In the genomic region with DNA sequence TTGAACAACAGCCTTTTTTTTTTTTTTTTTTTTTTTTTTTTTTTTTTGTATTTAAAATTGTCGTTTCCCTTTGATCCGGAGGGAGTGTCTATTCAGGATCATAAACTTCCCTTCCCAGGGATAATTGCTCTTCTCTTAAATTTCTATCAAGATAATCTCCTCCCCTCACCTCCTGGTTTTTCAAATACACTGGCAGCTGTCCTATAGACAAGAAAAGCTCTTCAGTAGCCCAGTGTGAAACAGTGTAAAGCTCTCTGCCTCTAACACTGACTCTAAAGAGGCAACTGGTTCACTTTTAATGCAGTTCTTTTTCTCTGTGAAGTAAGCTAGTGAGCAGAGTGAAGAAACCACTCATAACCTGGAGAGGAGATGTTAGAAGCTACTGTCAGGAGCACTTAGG, we compare ENCODE assay signal across 23 mouse cellular contexts.
"Had no signal": no experiment of that assay in that cellular context is flagged by ENCODE, and none has a peak within 500 bp of the region (broad histone marks: within the 10 kb centered on the region; RNA-seq: fewer than 3 reads in every experiment).

No protein-coding gene starts in this region.

- H3K9ac ChIP-seq: heart, embryonic 13.5 days; heart, embryonic 15.5 days; hindbrain, embryonic 13.5 days; hindbrain, embryonic 15.5 days; limb, embryonic 13.5 days; limb, embryonic 15.5 days; liver, embryonic 12.5 days; liver, embryonic 14.5 days had no signal

- ATAC-seq: hindbrain, postnatal 0 days; intestine, embryonic 16.5 days; liver, embryonic 12.5 days had no signal

- H3K36me3 ChIP-seq: heart, embryonic 13.5 days; heart, embryonic 15.5 days; hindbrain, embryonic 13.5 days; hindbrain, embryonic 15.5 days; limb, embryonic 13.5 days; limb, embryonic 15.5 days; liver, embryonic 12.5 days had no signal

- H3K27ac ChIP-seq: heart, adult 2 months; heart, embryonic 13.5 days; heart, embryonic 15.5 days; hindbrain, embryonic 13.5 days; hindbrain, embryonic 15.5 days; hindbrain, postnatal 0 days; limb, embryonic 13.5 days; limb, embryonic 15.5 days; liver, embryonic 12.5 days; liver, embryonic 14.5 days had no signal

- H3K27me3 ChIP-seq: heart, embryonic 13.5 days; heart, embryonic 15.5 days; hindbrain, embryonic 13.5 days; hindbrain, embryonic 15.5 days; limb, embryonic 13.5 days; limb, embryonic 15.5 days; liver, embryonic 12.5 days had no signal

- H3K4me1 ChIP-seq: heart, embryonic 13.5 days; heart, embryonic 15.5 days; hindbrain, embryonic 13.5 days; hindbrain, embryonic 15.5 days; limb, embryonic 13.5 days; limb, embryonic 15.5 days; liver, embryonic 12.5 days had no signal

- H3K9me3 ChIP-seq: heart, embryonic 13.5 days; heart, embryonic 15.5 days; hindbrain, embryonic 13.5 days; hindbrain, embryonic 15.5 days; limb, embryonic 13.5 days; limb, embryonic 15.5 days; liver, embryonic 12.5 days had no signal

- H3K4me2 ChIP-seq: heart, embryonic 11.5 days; heart, embryonic 13.5 days; heart, embryonic 15.5 days; hindbrain, embryonic 13.5 days; hindbrain, embryonic 15.5 days; limb, embryonic 13.5 days; limb, embryonic 15.5 days; liver, embryonic 12.5 days had no signal

- H3K4me3 ChIP-seq: heart, adult 2 months; heart, embryonic 13.5 days; heart, embryonic 15.5 days; hindbrain, embryonic 13.5 days; hindbrain, embryonic 15.5 days; limb, embryonic 13.5 days; limb, embryonic 15.5 days; liver, embryonic 12.5 days had no signal

- DNase-seq: gastrocnemius, postnatal 14 days; gastrocnemius, postnatal 36 days; heart, adult 11 months; heart, adult 2 months; heart, postnatal 14 days; heart, postnatal 36 days; kidney, adult 2 months; kidney, postnatal 10 days; kidney, postnatal 25 days; layer of hippocampus, adult 9-11 months; layer of hippocampus, postnatal 36 days; left cerebral cortex, postnatal 4 days had no signal
